Mouse (Mus musculus): ENCODE measurements around the gene Sumo2. TPM values are rescaled to one million over a fixed set of nuclear protein-coding genes. Genes with fewer than 3 reads are reported as not detected.

Sumo2 gene
- total and polyA plus RNA-seq, 3 experiments = 556 to 653 TPM; not detected in 1

DNA sequence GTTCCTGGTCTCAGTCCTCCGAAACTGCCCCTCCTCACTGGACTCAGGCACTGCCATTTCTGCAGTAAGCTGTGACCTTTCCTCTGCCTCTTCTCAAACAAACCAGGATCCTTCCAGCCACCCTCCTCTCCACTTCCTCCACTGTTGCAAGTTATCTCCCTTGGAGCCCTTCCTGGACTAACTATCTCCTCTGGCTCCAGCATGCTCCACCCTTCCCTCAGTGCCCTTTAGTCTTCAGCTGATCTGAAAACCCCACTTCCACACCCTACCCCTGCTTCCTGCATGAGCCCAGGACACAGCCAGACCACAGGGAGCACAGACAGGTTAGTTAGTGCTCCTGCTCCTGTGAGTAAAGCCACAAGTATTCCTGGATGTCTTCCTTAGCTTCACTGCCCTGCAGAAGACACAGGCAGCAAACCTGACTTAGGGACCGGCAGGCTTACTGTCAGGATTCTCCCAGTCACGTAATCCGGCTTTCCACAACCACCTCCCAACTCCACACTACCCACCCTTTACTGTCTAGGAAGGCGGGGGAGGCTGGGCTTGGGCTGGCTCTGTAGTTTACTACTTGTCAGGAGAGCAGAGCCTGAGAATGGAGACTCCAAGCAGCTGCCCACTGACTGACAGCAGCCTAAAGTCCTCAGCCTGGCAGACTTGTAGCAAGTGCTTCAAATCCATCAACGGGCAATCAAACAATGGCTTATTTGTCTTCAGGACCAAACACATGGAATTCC is 26.1 kb downstream of the Sumo2 start:
- peak; percentile 72 for DNase-seq (ENCODE audit: low read depth, low spot score)
- no peaks in the 10 kb centered on the region for H3K9me3 ChIP-seq (replicated peaks; ENCODE audit: insufficient read depth, low read length)
- H3K36me3 ChIP-seq (ENCODE audit: control insufficient read depth in 1 of 2, insufficient read depth in 2 of 2, low read length in 2 of 2) = peaks cover 6 to 56% of the 10 kb centered on the region in 2 experiments; a peak in 3 of 4 replicates

DNA sequence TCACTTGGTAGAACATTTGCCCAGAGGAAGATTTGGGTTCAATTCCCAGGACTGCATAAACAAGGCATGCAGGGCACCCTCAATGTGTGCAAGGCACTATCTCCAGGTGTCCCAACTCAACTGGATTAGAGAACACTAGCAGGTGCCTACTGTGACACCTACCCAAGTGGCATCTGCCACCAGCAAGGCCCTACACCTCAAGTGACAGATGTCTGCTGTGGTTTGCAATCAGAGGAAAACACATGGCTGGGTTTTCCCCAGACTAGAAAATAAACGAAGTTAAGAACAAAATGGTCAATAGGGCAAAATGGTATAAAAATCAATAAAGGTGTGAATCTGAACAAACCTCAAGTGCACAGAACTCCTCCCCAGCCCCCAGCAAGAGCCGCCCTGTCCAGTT is 28.0 kb downstream of the Sumo2 start:
- Histone ChIP-seq H3K27me3 (ENCODE audit: control insufficient read depth in 1 of 2, insufficient read depth in 2 of 2, low read length in 2 of 2) (no peaks in the 10 kb centered on the region), H3K4me1 (ENCODE audit: control insufficient read depth in 1 of 2, insufficient read depth in 2 of 2, low read length in 2 of 2) (peaks cover 37 to 54% of the 10 kb centered on the region in 2 experiments), H3K27ac (ENCODE audit: control insufficient read depth, low read depth, low read length) (no peak overlapping the region), H3K9ac (ENCODE audit: control insufficient read depth, low read depth, low read length, poor library complexity, severe bottlenecking) (no peak overlapping the region), H3K36me3 (ENCODE audit: control insufficient read depth in 1 of 2, insufficient read depth in 2 of 2, low read length in 2 of 2) (peaks cover 6 to 54% of the 10 kb centered on the region in 2 experiments; a peak in 3 of 4 replicates), H3K4me3 (ENCODE audit: control insufficient read depth in 1 of 2, insufficient read depth in 1 of 2, low read depth in 2 of 2, low read length in 2 of 2) (no peak overlapping the region), H3K9me3 (replicated peaks; ENCODE audit: insufficient read depth, low read length) (no peaks in the 10 kb centered on the region), H3K79me2 (ENCODE audit: control insufficient read depth, insufficient read depth, low read length, poor library complexity) (peaks cover 92% of the 10 kb centered on the region)
- DNase-seq (ENCODE audit: low read depth, low spot score) = no peak
- TF ChIP-seq TAL1 (IDR thresholded peaks at IDR 0.05; ENCODE audit: low read length) (peak; percentile 63), SIN3A (IDR thresholded peaks at IDR 0.05; ENCODE audit: low read length) (no peak), CHD2 (IDR thresholded peaks at IDR 0.05; ENCODE audit: low read length) (no peak), POLR2AphosphoS5 (IDR thresholded peaks at IDR 0.05; ENCODE audit: borderline replicate concordance, low read depth, low read length) (no peak), MXI1 (IDR thresholded peaks at IDR 0.05; ENCODE audit: low read depth, low read length) (peak; percentile 35; the same call in 1 of the 2 replicates), MEF2A (IDR thresholded peaks at IDR 0.05; ENCODE audit: extremely low read depth, insufficient replicate concordance, low read depth, low read length, poor library complexity, severe bottlenecking) (no peak), USF1 (IDR thresholded peaks at IDR 0.05; ENCODE audit: low read depth, low read length) (no peak), ZKSCAN1 (IDR thresholded peaks at IDR 0.05; ENCODE audit: low read depth, low read length) (no peak), RAD21 (IDR thresholded peaks at IDR 0.05; ENCODE audit: low read depth, low read length) (no peak), TCF12 (IDR thresholded peaks at IDR 0.05; ENCODE audit: low read depth, low read length) (peak; percentile 60), ETS1 (IDR thresholded peaks at IDR 0.05; ENCODE audit: low read depth, low read length) (peak; percentile 49; the same call in 1 of the 2 replicates)

More for the DNA sequence above, 26.1 kb downstream of the Sumo2 start:
- peak overlapping the region in 1 of 2 experiments; percentile 10; a peak in 1 of 4 replicates for H3K4me3 ChIP-seq (ENCODE audit: control insufficient read depth in 1 of 2, insufficient read depth in 1 of 2, low read depth in 2 of 2, low read length in 2 of 2)
- TF ChIP-seq ZC3H11A (IDR thresholded peaks at IDR 0.05; ENCODE audit: low read depth, low read length) = no peak
- TF ChIP-seq NELFE (IDR thresholded peaks at IDR 0.05; ENCODE audit: low read depth, low read length) = no peak
- TF ChIP-seq JUND (IDR thresholded peaks at IDR 0.05; ENCODE audit: low read depth, low read length) = no peak
- peak; percentile 91 for TF ChIP-seq SIN3A (IDR thresholded peaks at IDR 0.05; ENCODE audit: low read length)
- peak; percentile 45; the same call in 1 of the 2 replicates for TF ChIP-seq ZNF384 (IDR thresholded peaks at IDR 0.05; ENCODE audit: low read depth, low read length)
- TF ChIP-seq CHD2 (IDR thresholded peaks at IDR 0.05; ENCODE audit: low read length) = no peak
- no peak for TF ChIP-seq ZKSCAN1 (IDR thresholded peaks at IDR 0.05; ENCODE audit: low read depth, low read length)
- peak; percentile 71 for TF ChIP-seq GATA1 (IDR thresholded peaks at IDR 0.05; ENCODE audit: low read depth, low read length)
- no peak for TF ChIP-seq NRF1 (IDR thresholded peaks at IDR 0.05; ENCODE audit: insufficient read depth, low read depth, low read length, poor library complexity, severe bottlenecking)
- TF ChIP-seq TBP (IDR thresholded peaks at IDR 0.05; ENCODE audit: low read depth, low read length) = 0 out of 2 replicates have a peak, but pooled peaks have one; percentile 14
- peak; percentile 93 for TF ChIP-seq ETS1 (IDR thresholded peaks at IDR 0.05; ENCODE audit: low read depth, low read length)
- TF ChIP-seq GABPA (IDR thresholded peaks at IDR 0.05; ENCODE audit: low read depth, low read length) = no peak
- 0 out of 2 replicates have a peak, but pooled peaks have one; percentile 18 for TF ChIP-seq MEF2A (IDR thresholded peaks at IDR 0.05; ENCODE audit: extremely low read depth, insufficient replicate concordance, low read depth, low read length, poor library complexity, severe bottlenecking)
- TF ChIP-seq TCF12 (IDR thresholded peaks at IDR 0.05; ENCODE audit: low read depth, low read length) = peak; percentile 46; the same call in 1 of the 2 replicates
- TF ChIP-seq BHLHE40 (IDR thresholded peaks at IDR 0.05; ENCODE audit: borderline replicate concordance, low read depth, low read length) = no peak
- TF ChIP-seq MXI1 (IDR thresholded peaks at IDR 0.05; ENCODE audit: low read depth, low read length) = peak; percentile 86
- TF ChIP-seq MYC (IDR thresholded peaks at IDR 0.05; ENCODE audit: low read depth, low read length) = peak; percentile 75; the same call in 1 of the 2 replicates
- TF ChIP-seq POLR2AphosphoS5 (IDR thresholded peaks at IDR 0.05; ENCODE audit: borderline replicate concordance, low read depth, low read length) = no peak
- peak; percentile 75 to 76; a peak in 3 of 4 replicates for TF ChIP-seq EP300 (IDR thresholded peaks at IDR 0.05; ENCODE audit: low read depth in 1 of 2, low read length in 2 of 2)
- TF ChIP-seq E2F4 (IDR thresholded peaks at IDR 0.05; ENCODE audit: borderline replicate concordance, low read depth, low read length) = no peak
- TF ChIP-seq POLR2A (IDR thresholded peaks at IDR 0.05; ENCODE audit: control insufficient read depth in 1 of 2, insufficient read depth in 1 of 2, low read depth in 1 of 2, low read length in 2 of 2, poor library complexity in 1 of 2) = peak in 1 of 2 experiments; percentile 24; a peak in 1 of 4 replicates
- TF ChIP-seq TAL1 (IDR thresholded peaks at IDR 0.05; ENCODE audit: low read length) = peak; percentile 28; the same call in 1 of the 2 replicates
- TF ChIP-seq ELF1 (IDR thresholded peaks at IDR 0.05; ENCODE audit: low read depth, low read length) = peak; percentile 41; the same call in 1 of the 2 replicates
- no peaks in the 10 kb centered on the region for H3K27me3 ChIP-seq (ENCODE audit: control insufficient read depth in 1 of 2, insufficient read depth in 2 of 2, low read length in 2 of 2)
- peaks cover 37 to 56% of the 10 kb centered on the region in 2 experiments for H3K4me1 ChIP-seq (ENCODE audit: control insufficient read depth in 1 of 2, insufficient read depth in 2 of 2, low read length in 2 of 2)
- H3K79me2 ChIP-seq (ENCODE audit: control insufficient read depth, insufficient read depth, low read length, poor library complexity) = peaks cover 89% of the 10 kb centered on the region
- H3K27ac ChIP-seq (ENCODE audit: control insufficient read depth, low read depth, low read length) = peak overlapping the region; percentile 66
- peak overlapping the region; percentile 96 for H3K9ac ChIP-seq (ENCODE audit: control insufficient read depth, low read depth, low read length, poor library complexity, severe bottlenecking)

Measured in MEL (cell line).